Mouse (Mus musculus) brain, embryonic 14.5 days (tissue): ENCODE results near the gene Prkacb.

Experiments
- CTCF ChIP-seq: fragments of 200-500 bp; IDR thresholded peaks from 2 replicates; pipeline ENCODE4 v1.5.1; 2012; ENCODE audit warnings: inconsistent platforms, mild to moderate bottlenecking, moderate library complexity, borderline replicate concordance; ENCODE audit not compliant: insufficient read depth, insufficient read length; ENCODE audit errors: extremely low read depth
- POLR2A ChIP-seq: fragments of 200-500 bp; IDR thresholded peaks from 2 replicates; pipeline ENCODE4 v1.6.1; 2012; ENCODE audit warnings: mild to moderate bottlenecking, inconsistent platforms, borderline replicate concordance; ENCODE audit not compliant: poor library complexity, insufficient read depth, insufficient read length, severe bottlenecking; ENCODE audit errors: extremely low read depth

- TF ChIP-seq CTCF, result no peak
- TF ChIP-seq POLR2A, result no peak
Observed at GRCm38 (mm10) chr3:146820718-146821117, 7.9 kb upstream of the Prkacb start.
